Mouse (Mus musculus): ENCODE measurements around the gene Siva1.

Gene Siva1

DNA sequence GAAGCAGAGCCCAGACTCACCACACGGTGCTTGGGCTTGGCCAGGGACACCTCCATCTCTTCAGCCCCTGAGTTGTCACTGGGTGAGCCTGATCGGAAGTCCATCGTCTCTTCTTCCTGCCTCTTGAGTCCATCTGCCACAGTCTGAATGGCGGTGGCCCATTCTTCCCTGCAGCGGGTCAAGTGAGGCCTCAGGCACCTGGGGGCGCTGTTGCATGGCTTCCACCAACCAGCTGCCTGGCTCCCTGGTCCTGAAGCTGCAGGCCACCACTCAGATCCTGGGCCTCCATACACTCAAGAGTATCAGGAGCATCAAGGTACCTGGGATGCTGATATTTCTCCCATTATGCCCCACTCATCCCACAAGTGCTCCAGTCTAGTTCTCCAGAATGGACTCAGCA lies 14.6 kb downstream of the Siva1 start:
- DNase-seq (ENCODE audit: low spot score), result no peak

DNA sequence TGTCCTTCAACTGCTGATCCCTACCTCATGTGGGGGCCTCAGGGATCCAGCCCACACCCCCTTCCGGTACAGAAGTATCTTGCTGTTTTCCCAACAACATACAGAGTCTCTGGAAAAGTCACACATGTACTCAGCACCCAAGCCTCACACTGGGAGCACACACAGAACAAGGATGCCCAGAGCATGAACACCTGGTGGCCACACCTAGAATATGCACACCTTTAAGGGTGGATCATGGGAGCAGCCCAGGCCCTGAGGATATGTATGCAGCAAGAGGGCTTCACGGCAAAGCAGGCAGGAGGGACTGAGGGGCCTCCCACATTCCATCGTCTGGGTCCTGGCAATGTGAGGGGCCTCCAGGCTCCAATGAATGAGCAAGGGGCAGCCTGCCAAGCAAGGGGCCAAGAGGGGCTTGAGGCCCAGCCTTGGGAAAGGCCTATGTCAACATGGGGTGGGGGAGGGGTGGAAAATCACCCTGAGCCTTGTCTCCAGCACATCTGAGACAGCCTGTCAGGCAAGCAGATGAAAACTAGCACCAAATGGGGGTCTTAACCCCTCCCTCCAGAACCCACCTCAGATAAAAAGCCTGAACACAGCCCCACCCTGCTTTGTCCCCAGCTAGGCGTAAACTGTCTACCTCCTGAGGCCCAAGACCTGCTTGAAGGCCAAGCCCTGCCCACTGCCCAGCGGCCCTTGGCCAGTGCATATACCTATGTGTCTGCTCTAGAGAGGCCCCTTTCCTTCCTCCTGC lies 16.3 kb downstream of the Siva1 start:
- DNase-seq (ENCODE audit: low spot score), result no peak

DNA sequence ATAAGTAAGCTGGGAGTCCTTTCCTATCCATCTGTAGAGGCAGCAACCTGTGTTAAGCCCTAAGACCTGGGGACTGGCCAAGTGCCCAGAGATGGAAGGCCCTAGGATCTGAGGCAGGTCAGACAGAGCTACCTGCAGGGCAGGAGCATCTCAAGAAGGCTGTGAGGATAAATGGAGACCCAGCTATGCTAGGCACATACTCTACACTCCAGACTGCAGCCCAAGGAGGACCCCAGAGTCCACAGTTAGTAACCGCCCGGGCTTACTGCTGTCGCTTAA lies 16.8 kb downstream of the Siva1 start:
- no peak for DNase-seq (ENCODE audit: low spot score)

DNA sequence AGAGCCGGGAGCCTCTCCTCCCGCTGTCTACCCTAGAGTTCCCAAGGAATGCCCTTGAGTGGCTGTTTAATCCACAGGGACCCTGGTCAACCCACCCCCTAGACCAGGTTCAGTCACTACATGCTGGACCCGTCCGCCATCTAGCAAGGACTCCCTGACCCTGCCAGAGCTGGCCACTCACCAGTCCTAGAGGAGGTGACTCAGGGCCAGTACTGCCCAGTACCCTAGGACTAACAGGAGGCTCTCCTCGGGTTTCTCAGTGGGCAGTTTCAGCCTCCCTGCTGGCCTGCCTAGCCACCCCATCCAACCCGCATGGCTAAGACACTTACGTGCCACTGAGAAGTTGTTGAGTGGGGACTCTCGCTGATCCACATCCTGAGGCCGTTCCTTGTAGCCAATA lies 17.4 kb downstream of the Siva1 start:
- DNase-seq (ENCODE audit: low spot score), result no peak

DNA sequence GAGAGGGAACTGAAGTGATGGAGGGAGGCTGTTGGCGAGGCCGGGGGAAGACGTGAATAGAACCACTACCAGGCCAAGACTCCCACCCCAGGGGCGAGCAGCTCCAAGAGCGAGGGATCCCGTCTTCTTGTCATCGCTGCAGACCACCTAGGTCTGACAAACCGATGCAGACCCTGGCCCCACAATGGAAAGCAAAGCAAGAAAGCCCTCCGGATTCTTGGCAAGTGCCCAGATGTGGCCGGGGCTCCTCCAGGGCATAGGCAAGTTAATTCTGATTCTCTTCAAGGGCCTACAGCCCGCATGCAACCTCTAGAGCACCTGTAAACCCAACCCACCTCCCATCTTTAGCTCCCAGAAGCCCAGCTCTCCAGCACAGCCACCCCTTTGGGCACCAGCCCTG lies 18.8 kb downstream of the Siva1 start:
- no peak for DNase-seq (ENCODE audit: low spot score)

DNA sequence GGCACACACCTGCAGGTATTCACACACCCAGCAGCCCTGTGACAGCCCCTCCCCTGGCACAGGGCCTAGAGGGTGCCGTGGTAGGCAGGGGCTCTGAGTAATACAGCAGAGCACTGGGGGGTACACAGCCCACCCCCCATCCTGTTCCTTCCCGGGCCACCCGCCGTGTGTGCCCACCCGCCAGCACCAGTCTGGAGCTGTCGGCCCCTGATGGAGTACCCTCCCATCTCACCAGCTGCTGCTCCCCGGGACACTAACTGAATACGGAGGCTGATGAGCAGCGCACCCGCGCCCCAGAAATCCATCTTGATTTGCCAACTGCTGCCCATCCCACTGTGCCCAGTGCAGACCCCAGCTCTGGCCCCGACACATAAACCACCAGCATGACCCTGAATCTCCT lies 19.2 kb downstream of the Siva1 start:
- no peak for DNase-seq (ENCODE audit: low spot score)

DNA sequence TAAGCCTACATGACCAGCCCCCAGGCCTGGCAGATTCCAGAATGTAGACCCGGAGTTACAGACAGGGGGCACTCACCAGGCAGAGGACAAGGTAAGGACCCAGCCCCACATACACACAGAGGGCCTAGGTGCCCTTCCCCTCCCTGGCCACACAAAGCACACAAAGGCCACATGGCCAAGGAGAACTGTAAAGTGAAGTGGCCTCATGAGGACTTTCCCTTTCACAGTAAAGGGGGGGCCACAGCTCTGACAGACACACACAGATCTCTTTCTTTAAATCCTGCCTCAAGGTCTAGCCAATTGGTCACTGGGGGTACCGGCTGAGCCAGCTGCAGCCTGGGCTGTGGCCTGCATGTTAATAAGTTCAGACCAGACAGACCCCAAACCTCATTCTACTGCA lies 19.6 kb downstream of the Siva1 start:
- no peak for DNase-seq (ENCODE audit: low spot score)

DNA sequence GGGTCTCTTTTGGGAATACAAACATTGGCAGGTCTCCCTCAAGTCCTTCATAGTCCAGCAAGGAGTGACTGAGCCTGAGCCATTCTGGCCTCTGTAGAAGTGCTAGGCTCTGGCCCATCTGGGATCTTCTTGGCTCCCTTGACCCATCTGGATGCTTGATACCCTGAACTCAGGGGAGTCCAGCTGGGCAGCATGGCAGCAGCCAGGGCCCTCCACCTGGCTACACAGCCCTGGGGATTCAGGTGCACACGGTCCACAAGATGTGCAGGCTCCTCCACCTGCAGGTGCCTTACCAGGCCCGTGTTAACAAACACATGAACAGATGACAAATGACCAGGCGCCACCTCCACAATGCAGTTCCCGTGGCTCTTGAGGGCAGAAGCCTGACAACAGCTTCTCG lies 20.2 kb downstream of the Siva1 start:
- DNase-seq (ENCODE audit: low spot score), result no peak

DNA sequence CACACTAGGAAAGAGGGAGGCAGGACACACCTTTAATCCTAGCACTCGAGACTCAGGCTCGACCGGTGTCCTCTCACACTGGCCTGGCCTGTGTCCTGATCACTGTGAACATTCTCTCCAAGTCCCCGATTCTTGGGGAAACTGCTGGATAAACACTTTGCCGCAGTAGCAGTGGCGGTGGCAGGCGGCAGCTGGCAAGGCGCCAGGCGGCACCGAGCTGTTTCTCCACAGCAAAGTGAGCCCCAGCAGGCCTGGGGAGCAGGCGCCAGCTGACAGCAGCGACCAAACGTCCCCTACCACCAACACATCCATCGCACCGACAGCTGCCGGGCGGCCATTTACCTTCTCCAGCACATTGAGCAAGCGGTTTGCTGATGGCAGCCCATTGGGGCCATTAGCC lies 21.0 kb downstream of the Siva1 start:
- DNase-seq (ENCODE audit: low spot score), result no peak

DNA sequence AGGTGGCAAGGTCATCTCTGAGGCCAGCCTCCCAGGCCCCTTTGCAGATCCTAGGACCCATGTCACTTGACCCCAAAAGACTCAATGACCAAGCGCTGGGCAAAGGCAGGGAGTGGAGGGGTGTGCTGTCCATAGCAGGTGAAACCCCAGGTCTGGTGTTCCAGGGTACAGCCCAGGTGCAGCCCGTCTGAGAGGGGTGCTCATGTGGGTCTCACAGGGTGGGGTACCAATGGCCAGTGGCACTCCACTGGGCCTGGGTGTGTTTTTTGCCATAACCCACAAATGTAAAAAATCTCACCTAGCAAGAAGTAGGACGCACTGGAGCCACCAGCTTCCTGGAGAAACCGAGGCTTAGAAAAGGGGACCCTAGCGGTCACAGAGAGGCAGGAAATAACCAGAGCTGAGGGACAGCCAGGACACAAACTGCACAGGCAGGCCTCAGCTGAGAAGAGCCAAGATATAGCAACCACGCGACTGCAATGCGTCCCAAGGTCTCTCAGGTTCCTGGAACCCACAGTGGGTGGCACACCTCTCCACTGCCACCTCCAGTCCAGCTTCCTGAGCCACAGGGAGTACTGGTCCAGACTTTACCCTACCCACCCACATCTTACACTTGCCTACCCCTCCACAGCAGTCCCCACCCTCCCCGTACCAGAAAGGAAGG lies 21.5 kb downstream of the Siva1 start:
- DNase-seq (ENCODE audit: low spot score), result no peak

DNA sequence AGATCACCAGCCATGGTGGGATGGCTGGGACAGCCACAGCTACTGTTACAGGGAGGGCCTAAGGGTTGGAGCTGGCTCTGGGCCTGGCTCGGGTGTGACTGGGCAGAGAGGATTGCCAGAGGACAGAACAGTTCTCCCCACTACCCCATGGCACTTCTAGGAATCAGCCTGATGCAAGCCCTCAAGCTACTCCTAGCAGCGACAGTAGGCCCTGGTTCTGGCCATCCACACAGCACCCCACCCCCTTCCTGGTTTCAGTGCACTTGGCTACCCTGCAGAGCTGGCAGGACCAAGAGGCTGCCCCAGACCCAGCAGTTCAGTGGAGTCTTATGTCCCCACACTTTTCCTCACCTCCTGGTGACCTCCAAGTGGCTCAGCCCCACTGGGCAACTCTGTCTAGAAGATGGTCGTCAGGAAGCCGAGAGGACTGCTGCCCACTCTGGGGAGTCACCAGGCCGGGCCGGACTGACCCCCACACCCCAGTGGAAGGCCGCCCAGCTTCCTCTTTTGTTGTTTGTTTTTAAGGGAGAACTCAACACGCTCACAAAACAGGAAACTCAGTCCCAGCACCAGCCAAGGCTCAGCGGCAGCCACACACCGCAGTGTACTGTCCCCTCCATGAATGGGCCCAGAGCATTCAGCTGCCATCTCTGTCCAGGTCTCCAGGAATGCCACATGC lies 23.3 kb downstream of the Siva1 start:
- DNase-seq (ENCODE audit: low spot score), result peak; percentile 38

DNA sequence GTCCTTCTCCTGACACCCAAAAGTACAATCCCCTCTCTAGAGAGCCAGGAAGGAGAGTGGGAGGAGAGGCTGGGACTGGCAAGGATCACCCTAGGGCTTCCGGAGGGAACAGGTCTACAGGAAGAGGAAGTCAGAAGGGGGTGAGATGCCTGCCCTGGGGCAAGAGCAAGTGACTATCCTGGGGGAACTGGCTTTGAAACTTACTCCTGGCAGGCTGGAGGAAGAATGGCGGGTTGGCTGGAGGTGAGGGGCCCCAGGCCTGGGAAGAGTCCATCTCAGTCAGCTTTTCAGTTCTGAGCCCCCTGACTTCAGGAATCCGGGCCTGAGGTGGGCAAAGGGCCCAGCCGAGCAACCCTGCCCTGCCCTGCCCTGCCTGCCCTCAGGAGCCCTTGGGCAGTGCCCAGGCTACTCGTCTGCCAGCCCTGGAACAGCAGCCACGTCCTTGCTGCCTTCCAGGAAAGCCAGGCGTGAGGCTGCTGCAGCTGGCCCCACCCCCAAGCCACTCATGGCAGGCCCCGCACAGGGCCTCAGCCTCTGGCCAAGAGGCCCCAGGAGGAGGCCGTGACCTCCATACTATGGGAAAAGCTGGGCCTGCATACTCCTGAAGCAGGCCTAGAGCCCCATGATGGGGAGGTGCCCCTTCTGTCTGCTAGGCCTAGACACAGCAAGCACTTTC lies 26.4 kb downstream of the Siva1 start:
- peak; percentile 83 for DNase-seq (ENCODE audit: low spot score)

DNA sequence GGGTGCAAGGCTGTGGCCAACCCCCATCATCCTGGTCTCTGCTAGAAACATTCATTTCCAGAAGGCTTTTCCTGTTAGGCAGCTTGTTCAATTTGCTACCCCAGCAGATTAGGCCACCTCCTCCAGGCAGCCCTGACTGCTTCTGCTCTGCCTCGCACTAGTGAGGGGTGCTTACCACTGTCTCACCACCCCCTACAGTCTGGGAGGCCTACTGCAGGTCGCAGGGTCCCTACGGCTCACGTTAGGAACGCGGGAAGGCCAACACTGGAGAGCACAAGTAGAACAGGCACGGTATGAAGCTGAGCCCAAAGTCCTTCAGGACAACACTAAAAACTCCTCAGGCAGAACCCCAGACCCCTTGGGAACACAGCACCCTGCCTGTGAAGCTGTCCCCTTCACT lies 27.4 kb downstream of the Siva1 start:
- DNase-seq (ENCODE audit: low spot score), result no peak

DNA sequence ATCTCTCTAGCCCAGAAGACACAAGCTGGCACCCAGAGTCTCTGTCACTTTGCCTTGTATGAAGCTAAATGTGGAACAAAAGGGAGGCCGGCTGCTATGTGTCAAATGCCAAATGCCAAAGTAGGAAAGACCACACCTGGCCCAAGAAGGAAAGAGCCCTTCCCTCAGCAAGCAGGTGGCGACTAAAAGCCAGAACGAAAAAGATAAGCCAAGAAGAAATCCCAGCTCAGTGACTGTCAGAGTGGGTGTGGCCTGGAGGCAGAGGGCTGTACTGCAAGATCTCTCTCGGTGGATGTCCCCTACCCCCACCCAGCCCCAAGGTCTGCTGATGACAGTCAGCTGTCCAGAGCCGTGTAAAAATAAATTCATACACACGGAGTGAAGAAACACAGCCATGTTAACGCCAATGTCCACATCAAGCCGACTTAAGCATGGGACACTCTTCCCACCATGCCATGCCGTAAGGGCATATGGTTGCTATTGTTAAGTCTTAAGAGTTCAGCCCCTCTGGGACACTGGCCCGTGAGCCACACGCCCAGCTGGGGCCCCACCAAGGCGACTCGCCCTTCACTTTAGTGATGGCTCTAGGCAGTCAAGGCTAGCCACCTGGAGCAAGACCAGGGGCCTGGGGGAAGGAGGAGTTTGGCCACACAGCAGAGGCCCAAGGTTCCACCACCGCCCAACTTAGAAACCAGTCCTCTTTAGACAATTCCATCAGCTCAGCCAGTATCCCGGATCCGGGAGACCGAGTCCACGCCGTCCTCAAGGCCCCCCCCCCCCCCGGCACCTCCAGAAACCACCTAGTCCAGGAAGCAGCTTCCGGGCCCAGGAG lies 28.5 kb downstream of the Siva1 start:
- DNase-seq (ENCODE audit: low spot score), result peak; percentile 64

DNA sequence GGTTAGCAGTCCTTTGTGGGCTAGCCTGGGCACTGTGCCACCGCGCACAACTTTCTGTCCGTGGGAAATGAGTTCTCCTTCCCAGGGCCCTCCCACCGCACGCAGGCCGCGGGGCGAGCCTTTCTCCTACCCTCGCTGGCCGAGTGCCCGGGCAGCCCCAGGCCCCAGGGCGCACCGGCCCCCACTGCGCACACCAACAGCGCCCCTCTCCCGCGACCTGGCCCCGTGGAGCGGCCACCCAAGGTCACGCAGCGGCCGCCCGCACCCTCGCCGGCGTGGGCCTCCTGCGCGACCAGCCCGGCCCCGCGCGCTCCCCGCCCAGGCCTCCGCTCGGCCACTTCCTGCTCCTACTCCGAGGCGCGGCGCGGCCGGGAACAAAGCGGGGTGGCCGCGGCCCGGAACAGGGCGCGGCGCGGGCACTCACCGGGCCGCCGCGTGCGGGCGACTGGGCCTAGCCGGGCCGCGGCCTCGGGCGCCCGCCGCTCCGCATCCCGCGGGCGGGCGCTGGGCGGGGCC lies 29.2 kb downstream of the Siva1 start:
- DNase-seq (ENCODE audit: low spot score), result no peak

DNA sequence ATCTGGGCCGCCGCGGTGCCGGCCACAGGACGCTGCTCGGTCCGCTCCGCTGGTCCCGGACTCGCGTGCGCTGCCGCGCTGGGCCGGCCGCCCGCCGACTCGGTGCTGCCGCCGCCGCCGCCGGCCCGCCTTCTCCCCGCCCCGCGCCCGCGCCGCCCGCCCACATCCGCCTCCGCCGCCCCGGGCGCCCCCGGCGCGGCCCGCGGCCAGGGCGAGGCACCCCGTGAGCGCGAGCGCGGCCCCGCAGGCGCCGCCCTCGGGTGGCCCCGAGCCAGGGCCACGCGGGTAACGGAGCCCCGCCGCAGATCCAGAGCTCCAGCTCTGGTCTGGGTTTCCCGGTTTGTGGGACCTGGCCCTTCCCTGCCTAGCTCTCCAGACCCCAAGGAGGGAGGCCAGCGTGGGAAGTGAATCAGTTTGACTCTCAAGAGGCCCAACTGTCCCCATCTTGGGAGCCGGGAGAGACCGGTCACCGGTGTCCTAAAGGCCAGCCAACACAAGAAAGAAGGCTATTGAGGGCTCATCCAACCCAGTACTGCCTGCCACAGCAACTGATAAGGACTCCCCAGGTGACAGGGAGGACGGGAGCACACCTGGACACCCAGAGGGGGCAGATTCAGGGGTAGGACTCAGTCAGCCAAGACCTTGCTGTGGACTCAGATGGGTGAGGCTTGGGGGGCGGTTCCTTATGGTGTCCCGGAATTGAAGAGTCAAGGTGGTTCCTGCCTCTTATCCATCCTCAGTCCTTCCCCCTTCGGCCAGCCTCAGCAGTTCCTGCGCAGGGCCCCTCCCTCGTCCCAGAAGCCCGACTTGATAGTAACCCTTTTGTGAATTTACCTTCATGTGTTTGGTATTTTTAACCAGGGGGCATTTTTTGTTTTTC lies 29.9 kb downstream of the Siva1 start, which contains the start of gene Akt1:
Gene Akt1, minus strand, starts transcription at position 753 of the 880 bp plus-strand sequence.
- DNase-seq (ENCODE audit: low spot score), result peak; percentile 54

DNA sequence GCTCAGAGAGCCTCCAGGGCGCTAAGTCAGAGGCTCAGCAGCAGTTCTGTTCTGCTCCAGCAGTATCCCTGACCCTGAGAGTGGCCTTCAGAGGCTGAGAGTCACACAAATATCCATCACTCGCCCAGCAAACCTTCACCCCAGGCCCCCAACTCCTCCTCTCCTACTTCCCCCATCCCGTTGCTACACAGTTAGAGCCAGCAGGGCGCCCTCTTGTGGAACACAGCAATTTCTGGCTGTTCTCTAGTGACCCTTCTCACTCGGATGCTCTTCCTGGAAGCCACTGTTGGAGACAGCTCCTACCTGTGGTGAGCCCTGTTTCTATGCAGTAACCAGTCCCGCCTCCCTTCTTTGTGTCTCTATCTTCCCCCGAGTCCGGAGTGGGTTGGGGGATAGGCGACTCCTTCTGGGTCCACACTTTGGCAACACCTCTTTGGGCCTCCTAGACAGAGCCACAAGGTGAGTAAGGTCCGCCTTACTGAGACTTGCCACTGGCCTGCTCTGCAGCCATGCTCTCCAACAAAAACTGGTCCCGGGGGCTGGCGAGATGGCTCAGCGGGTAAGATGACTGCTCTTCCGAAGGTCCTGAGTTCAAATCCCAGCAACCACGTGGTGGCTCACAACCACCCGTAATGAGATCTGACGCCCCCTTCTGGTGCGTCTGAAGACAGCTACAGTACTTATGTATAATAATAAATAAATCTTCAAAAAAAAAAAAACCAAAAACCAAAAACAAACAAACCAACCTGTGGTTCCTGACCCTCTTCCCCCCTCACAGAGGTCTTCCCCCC lies 31.0 kb downstream of the Siva1 start:
- DNase-seq (ENCODE audit: low spot score), result peak; percentile 83

DNA sequence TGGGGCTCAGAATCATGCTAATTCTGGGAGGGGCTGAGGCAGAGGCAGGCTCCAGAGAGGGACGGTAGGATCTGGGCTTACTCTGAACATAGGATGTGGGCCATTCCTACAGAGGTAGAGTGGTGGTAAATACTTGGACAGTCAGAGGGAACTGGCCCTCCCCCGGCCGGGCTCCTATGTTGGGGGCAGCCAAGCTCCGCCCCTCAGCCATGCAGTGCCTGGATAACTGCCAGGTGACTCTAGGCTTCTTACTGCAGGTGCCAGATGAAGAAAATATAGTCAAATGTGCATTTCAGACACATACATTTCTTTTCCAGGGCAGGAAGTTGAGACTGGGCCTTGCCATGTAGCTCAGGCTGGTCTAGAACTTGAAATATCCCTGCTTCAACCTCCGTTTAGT lies 32.6 kb downstream of the Siva1 start:
- no peak for DNase-seq (ENCODE audit: low spot score)

DNA sequence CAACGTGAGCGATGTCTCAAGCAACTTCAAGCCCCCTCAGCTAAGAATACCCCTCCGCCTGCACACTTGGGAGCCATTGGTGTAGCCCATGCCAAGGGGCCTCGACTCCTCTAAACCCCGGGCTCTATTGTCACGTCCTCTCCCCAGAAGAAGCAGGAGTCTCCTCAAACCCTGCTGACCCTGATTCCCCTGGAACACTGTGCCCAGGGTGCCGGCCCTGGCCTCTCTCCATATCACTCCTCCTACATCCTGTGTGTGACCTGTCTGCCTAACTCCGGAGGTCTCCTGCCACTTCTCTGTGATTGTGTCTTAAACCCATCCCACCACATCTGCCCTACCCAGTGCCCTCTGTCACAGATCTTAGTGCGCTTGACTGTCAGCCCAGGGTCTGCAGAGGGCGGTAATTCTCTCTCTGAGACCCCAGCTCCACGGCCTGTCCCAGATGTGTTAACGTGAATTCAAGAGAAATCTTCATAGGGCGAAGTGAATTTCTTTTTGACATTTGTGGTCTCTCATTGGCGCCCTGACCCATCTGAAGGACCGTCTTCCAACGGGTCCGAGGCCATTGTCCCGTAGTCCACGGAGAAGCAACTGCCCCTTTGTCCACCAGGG lies 33.6 kb downstream of the Siva1 start:
- no peak for DNase-seq (ENCODE audit: low spot score)
